Mouse (Mus musculus) G1E-ER4 (cell line): ENCODE measurements around the gene Gm20815. TPM values are rescaled to one million over a fixed set of nuclear protein-coding genes. Genes with fewer than 3 reads are reported as not detected.
"Not testable (repeated sequence)": the region's sequence is repeated elsewhere in the genome, so short reads cannot be mapped to it uniquely, and the experiment has no call there.

Experiments used
- GATA1 ChIP-seq: IDR thresholded peaks from one replicate; pipeline ENCODE4 v1.8.0; 2012; ENCODE audit warnings: low read length, inconsistent platforms
- polyA plus RNA-seq: library from polyadenylated mRNA; stranded (reverse); fragments of >175 nt; gene quantifications from 2 replicates; pipeline ENCODE4 v1.2.3, GENCODE M21; 2012

Gene Gm20815
- polyA plus RNA-seq = not detected in 2 replicates

DNA sequence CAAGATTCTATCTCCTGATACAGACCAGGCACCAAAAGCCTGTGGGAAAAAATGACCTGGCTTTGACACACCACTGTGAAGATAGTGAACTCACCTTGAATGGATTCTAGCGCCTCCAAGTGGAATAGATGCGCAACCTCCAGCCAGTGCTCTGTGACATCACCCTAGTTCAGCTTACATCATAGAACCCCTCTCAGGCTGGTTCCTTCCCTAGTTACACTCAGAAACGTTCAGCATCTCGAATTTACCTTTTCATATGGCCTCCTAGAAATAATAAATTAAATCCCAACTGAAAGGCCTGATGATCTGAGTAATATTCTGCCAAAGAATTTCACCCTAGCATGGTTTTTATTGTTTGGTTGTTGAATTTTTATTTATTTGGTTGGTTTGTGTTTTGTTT lies at the start of gene Gm20815:
Gene Gm20815, minus strand, starts transcription at position 101 of the 400 bp plus-strand sequence.
- not testable (repeated sequence) for TF ChIP-seq GATA1
